Mouse (Mus musculus): Measurements from ENCODE around the gene Idh3g. TPM values are rescaled to one million over a fixed set of nuclear protein-coding genes. Genes with fewer than 3 reads are reported as not detected.

Idh3g gene
- polyA plus RNA-seq (2014; fragmentation: Illumina TruSeq; extraction: RNeasy Lipid Tissue Mini Kit (QIAGEN cat#74804); ENCODE audit: low replicate concordance) = 18.0 TPM

GRCm38 (mm10) chrX:73786364-73787224 is at the start of gene Idh3g, which contains the start of gene Ssr4:
TSS of gene Idh3g (minus strand) at chrX:73786897.
TSS of gene Ssr4 (plus strand) at chrX:73787028.

GRCm38 (mm10) chrX:73824185-73825151 is 37.8 kb upstream of the Idh3g start, which contains the start of gene Pdzd4:
TSS of gene Pdzd4 (minus strand) at chrX:73824969.

GRCm38 (mm10) chrX:73774168-73774760 is 12.4 kb downstream of the Idh3g start, which contains the start of gene Srpk3:
TSS of gene Srpk3 (plus strand) at chrX:73774405.

GRCm38 (mm10) chrX:73756334-73757140 is 30.2 kb downstream of the Idh3g start, which contains the start of gene Plxnb3:
TSS of gene Plxnb3 (plus strand) at chrX:73757090.

Other genes starting within 250 kb of the Idh3g start
- gene Dusp9, start 147.5 kb downstream of the Idh3g start, polyA plus RNA-seq (2014; fragmentation: Illumina TruSeq; extraction: RNeasy Lipid Tissue Mini Kit (QIAGEN cat#74804); ENCODE audit: low replicate concordance) = not detected
- gene Pnck, start 126.8 kb downstream of the Idh3g start, polyA plus RNA-seq (2014; fragmentation: Illumina TruSeq; extraction: RNeasy Lipid Tissue Mini Kit (QIAGEN cat#74804); ENCODE audit: low replicate concordance) = not detected
- 276 TPM for gene Slc6a8, start 113.7 kb downstream of the Idh3g start, polyA plus RNA-seq (2014; fragmentation: Illumina TruSeq; extraction: RNeasy Lipid Tissue Mini Kit (QIAGEN cat#74804); ENCODE audit: low replicate concordance)
- 178 TPM for gene Bcap31, start 70.7 kb downstream of the Idh3g start, polyA plus RNA-seq (2014; fragmentation: Illumina TruSeq; extraction: RNeasy Lipid Tissue Mini Kit (QIAGEN cat#74804); ENCODE audit: low replicate concordance)
- 5.5 TPM for gene Abcd1, start 70.3 kb downstream of the Idh3g start, polyA plus RNA-seq (2014; fragmentation: Illumina TruSeq; extraction: RNeasy Lipid Tissue Mini Kit (QIAGEN cat#74804); ENCODE audit: low replicate concordance)
- not detected for gene Plxnb3, start 29.8 kb downstream of the Idh3g start, polyA plus RNA-seq (2014; fragmentation: Illumina TruSeq; extraction: RNeasy Lipid Tissue Mini Kit (QIAGEN cat#74804); ENCODE audit: low replicate concordance)
- not detected for gene Srpk3, start 12.5 kb downstream of the Idh3g start, polyA plus RNA-seq (2014; fragmentation: Illumina TruSeq; extraction: RNeasy Lipid Tissue Mini Kit (QIAGEN cat#74804); ENCODE audit: low replicate concordance)
- gene Ssr4, start 131 bp upstream of the Idh3g start, polyA plus RNA-seq (2014; fragmentation: Illumina TruSeq; extraction: RNeasy Lipid Tissue Mini Kit (QIAGEN cat#74804); ENCODE audit: low replicate concordance) = 25.0 TPM
- 0.22 TPM for gene Pdzd4, start 38.1 kb upstream of the Idh3g start, polyA plus RNA-seq (2014; fragmentation: Illumina TruSeq; extraction: RNeasy Lipid Tissue Mini Kit (QIAGEN cat#74804); ENCODE audit: low replicate concordance)
- not detected for gene Avpr2, start 105.2 kb upstream of the Idh3g start, polyA plus RNA-seq (2014; fragmentation: Illumina TruSeq; extraction: RNeasy Lipid Tissue Mini Kit (QIAGEN cat#74804); ENCODE audit: low replicate concordance)
- 3.1 TPM for gene L1cam, start 109.2 kb upstream of the Idh3g start, polyA plus RNA-seq (2014; fragmentation: Illumina TruSeq; extraction: RNeasy Lipid Tissue Mini Kit (QIAGEN cat#74804); ENCODE audit: low replicate concordance)
- 1.0 TPM for gene Arhgap4, start 135.0 kb upstream of the Idh3g start, polyA plus RNA-seq (2014; fragmentation: Illumina TruSeq; extraction: RNeasy Lipid Tissue Mini Kit (QIAGEN cat#74804); ENCODE audit: low replicate concordance)
- 2.1 TPM for gene Naa10, start 135.0 kb upstream of the Idh3g start, polyA plus RNA-seq (2014; fragmentation: Illumina TruSeq; extraction: RNeasy Lipid Tissue Mini Kit (QIAGEN cat#74804); ENCODE audit: low replicate concordance)
- gene Renbp, start 144.0 kb upstream of the Idh3g start, polyA plus RNA-seq (2014; fragmentation: Illumina TruSeq; extraction: RNeasy Lipid Tissue Mini Kit (QIAGEN cat#74804); ENCODE audit: low replicate concordance) = 0.33 TPM
- gene Hcfc1, start 179.5 kb upstream of the Idh3g start, polyA plus RNA-seq (2014; fragmentation: Illumina TruSeq; extraction: RNeasy Lipid Tissue Mini Kit (QIAGEN cat#74804); ENCODE audit: low replicate concordance) = 21.6 TPM
- 25.2 TPM for gene Irak1, start 237.0 kb upstream of the Idh3g start, polyA plus RNA-seq (2014; fragmentation: Illumina TruSeq; extraction: RNeasy Lipid Tissue Mini Kit (QIAGEN cat#74804); ENCODE audit: low replicate concordance)

Data from small intestine, adult 10 weeks (tissue).